Mouse (Mus musculus) cerebellum, postnatal 10 days (tissue): ENCODE measurements at regions not wholly inside any gene's neighbourhood (a gene's known extent, or its start where the extent isn't known, plus 50 kb on each side); places are given as distances from the start of the nearest gene placed in this dataset.

ENCODE experiments used
- DNase-seq, 2 experiments: peaks; one replicate each; pipeline ENCODE4 v3.0.0; 2021; ENCODE audit warnings: mixed read lengths in 2 of 2

GRCm38 (mm10) chr16:80502559-80502958 lies 697.9 kb upstream of the Ncam2 start:
- no peak for DNase-seq

GRCm38 (mm10) chr16:80503276-80503675 lies 697.2 kb upstream of the Ncam2 start:
- DNase-seq: no peak

- no peak for DNase-seq
These were observed 687.8 kb upstream of the Ncam2 start for GRCm38 (mm10) chr16:80512724-80513123.

GRCm38 (mm10) chr16:80538039-80538438 lies 662.5 kb upstream of the Ncam2 start:
- DNase-seq: peak in 1 of 2 experiments; percentile 4

- DNase-seq: no peak
These were observed 653.9 kb upstream of the Ncam2 start for GRCm38 (mm10) chr16:80546598-80546997.

GRCm38 (mm10) chr16:80567120-80567519 lies 633.4 kb upstream of the Ncam2 start:
- DNase-seq: no peak

- DNase-seq: no peak
These were observed 613.2 kb upstream of the Ncam2 start for GRCm38 (mm10) chr16:80587278-80587677.

- no peak for DNase-seq
These were observed 596.6 kb upstream of the Ncam2 start for GRCm38 (mm10) chr16:80603943-80604342.
